Mouse (Mus musculus) CD8-positive naive resting alpha-beta T cell, adult 57 days (primary cell): ENCODE data around the gene Gm10801. TPM values are rescaled to one million over a fixed set of nuclear protein-coding genes. Genes with fewer than 3 reads are reported as not detected.

Source experiments
- total RNA-seq: library from RNA; stranded (reverse); gene quantifications from one replicate; pipeline ENCODE4 v1.2.4, GENCODE M21; 2023

Gene Gm10801
- total RNA-seq: not detected

DNA sequence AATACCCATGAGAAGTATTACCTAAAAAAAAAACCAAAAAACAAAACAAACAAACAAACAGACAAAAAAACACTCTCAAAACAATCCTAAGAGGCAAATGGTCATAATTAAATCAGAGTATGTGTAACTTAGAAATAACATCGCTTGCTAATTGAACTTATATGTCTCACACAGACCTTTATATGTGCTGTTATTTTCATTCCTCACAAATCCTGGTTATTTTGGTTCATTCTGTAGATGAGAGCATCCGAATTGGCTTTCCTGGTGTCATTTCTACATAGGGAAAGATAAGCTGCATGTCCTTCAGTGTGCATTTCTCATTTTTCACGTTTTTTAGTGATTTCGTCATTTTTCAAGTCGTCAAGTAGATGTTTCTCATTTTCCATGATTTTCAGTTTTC lies at the start of gene Gm10801:
Gene Gm10801, plus strand, starts transcription at position 301 of the 400 bp plus-strand sequence.

DNA sequence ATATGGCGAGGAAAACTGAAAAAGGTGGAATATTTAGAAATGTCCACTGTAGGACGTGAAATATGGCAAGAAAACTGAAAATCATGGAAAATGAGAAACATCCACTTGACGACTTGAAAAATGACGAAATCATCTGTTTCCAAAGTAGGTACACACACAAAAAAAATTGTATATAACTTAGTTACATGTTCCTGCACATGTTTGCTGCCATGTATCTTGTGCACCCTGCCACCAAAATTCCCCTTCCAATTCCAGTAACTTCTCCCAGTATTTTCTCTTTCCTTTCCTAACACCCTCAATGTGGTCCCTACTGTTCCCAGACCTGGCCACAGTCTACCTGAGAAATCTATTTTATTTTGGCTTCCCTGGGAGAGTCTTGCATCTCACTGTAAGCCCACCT lies 5.2 kb downstream of the Gm10801 start, which contains the start of gene Gm10800:
Gene Gm10800, minus strand, starts transcription at position 101 of the 400 bp plus-strand sequence.

Other genes with a start within 250 kb of the Gm10801 start
- gene Gm10800, start 5.1 kb downstream of the Gm10801 start, total RNA-seq: 0.89 TPM